Mouse (Mus musculus): Measurements from ENCODE around the gene Pml.

- no peak for TF ChIP-seq CTCF (IDR thresholded peaks at IDR 0.05)
- no peak for TF ChIP-seq EP300 (IDR thresholded peaks at IDR 0.05)
Observed at GRCm38 (mm10) chr9:58272855-58273254, 23.3 kb upstream of the Pml start.
